Mouse (Mus musculus) forebrain, embryonic 12.5 days (tissue): ENCODE data around the gene Mtmr1. TPM values are rescaled to one million over a fixed set of nuclear protein-coding genes. Genes with fewer than 3 reads are reported as not detected.

ENCODE experiments used
- ATAC-seq: fragments of 200-750 bp; cut with Nextera tagmentation; 2 replicates; pipeline ENCODE4 v1.8.0; 2017; ENCODE audit warnings: moderate TSS enrichment; ENCODE audit not compliant: low FRiP score
- H3K27ac ChIP-seq: fragments of 300-500 bp; sonication (generic); 2 replicates; pipeline ENCODE4 v1.5.1; 2016; ENCODE audit warnings: mild to moderate bottlenecking
- H3K27me3 ChIP-seq: fragments of 300-500 bp; sonication (generic); 2 replicates; pipeline ENCODE4 v1.6.1; 2016; ENCODE audit warnings: mild to moderate bottlenecking
- H3K36me3 ChIP-seq: fragments of 300-500 bp; sonication (generic); replicated peaks from 2 replicates; pipeline ENCODE4 v1.6.1; 2016; ENCODE audit warnings: mild to moderate bottlenecking
- H3K4me1 ChIP-seq: fragments of 300-500 bp; sonication (generic); 2 replicates; pipeline ENCODE4 v1.6.1; 2016
- H3K4me2 ChIP-seq: fragments of 300-500 bp; sonication (generic); 2 replicates; pipeline ENCODE4 v1.6.1; 2016; ENCODE audit warnings: mild to moderate bottlenecking, moderate library complexity
- H3K4me3 ChIP-seq: fragments of 300-500 bp; sonication (generic); replicated peaks from 2 replicates; pipeline ENCODE4 v1.5.1; 2016; ENCODE audit warnings: mild to moderate bottlenecking
- H3K9ac ChIP-seq: fragments of 300-500 bp; sonication (generic); 2 replicates; pipeline ENCODE4 v1.6.1; 2016; ENCODE audit warnings: mild to moderate bottlenecking
- H3K9me3 ChIP-seq: fragments of 300-500 bp; sonication (generic); 2 replicates; pipeline ENCODE4 v1.6.1; 2016
- WGBS: fragments of 180-500 bp; shearing (Covaris S2); methylation state at CpG from one replicate; pipeline ENCODE4 v1.1.7; 2016; 5-methylcytosine and 5-hydroxymethylcytosine counted together
- polyA plus RNA-seq: library from polyadenylated mRNA; unstranded; fragments of >200 nt; fragmentation: Nextera tagmentation; extraction: Ambion mirVana; gene quantifications from 2 replicates; pipeline ENCODE4 v1.2.1, GENCODE M21; 2016

Mtmr1 gene
- polyA plus RNA-seq, 1 experiment from 2014 or later: 17.3 TPM

- Histone ChIP-seq H3K4me2 (no peak overlapping the region), H3K27me3 (no peaks in the 10 kb centered on the region), H3K9ac (no peak overlapping the region), H3K27ac (no peak overlapping the region), H3K4me1 (no peaks in the 10 kb centered on the region), H3K9me3 (no peaks in the 10 kb centered on the region), H3K4me3 (no peak overlapping the region), H3K36me3 (no peaks in the 10 kb centered on the region)
- no peak for ATAC-seq
- WGBS: 87% methylated on average over 7 of the region's 7 CpGs
Measured at GRCm38 (mm10) chrX:71464138-71464826, 99.7 kb downstream of the Mtmr1 start.

- H3K27ac ChIP-seq: no peak overlapping the region
- no peak overlapping the region for H3K4me2 ChIP-seq
- no peaks in the 10 kb centered on the region for H3K27me3 ChIP-seq
- no peaks in the 10 kb centered on the region for H3K4me1 ChIP-seq
- WGBS: 92% methylated on average over 1 of the region's 1 CpGs
- H3K9me3 ChIP-seq: no peaks in the 10 kb centered on the region
- ATAC-seq: no peak
- no peaks in the 10 kb centered on the region for H3K36me3 ChIP-seq
- no peak overlapping the region for H3K9ac ChIP-seq
- no peak overlapping the region for H3K4me3 ChIP-seq
Measured at GRCm38 (mm10) chrX:71465417-71465816, 100.9 kb downstream of the Mtmr1 start.

- Histone ChIP-seq H3K27me3 (no peaks in the 10 kb centered on the region), H3K4me3 (no peak overlapping the region), H3K9me3 (no peaks in the 10 kb centered on the region), H3K4me1 (no peaks in the 10 kb centered on the region), H3K36me3 (no peaks in the 10 kb centered on the region), H3K4me2 (no peak overlapping the region), H3K9ac (no peak overlapping the region), H3K27ac (no peak overlapping the region)
- no peak for ATAC-seq
- 93% methylated on average over 3 of the region's 3 CpGs for WGBS
Measured at GRCm38 (mm10) chrX:71467491-71467890, 102.9 kb downstream of the Mtmr1 start.

Other genes starting within 250 kb of the Mtmr1 start
- 5.8 and 5.9 TPM in 2 replicates for gene Mtm1, start 154.0 kb upstream of the Mtmr1 start, polyA plus RNA-seq
- gene Cd99l2, start 128.1 kb downstream of the Mtmr1 start, polyA plus RNA-seq: 38.1 and 40.7 TPM in 2 replicates
- 808 and 853 TPM in 2 replicates for gene Hmgb3, start 191.2 kb downstream of the Mtmr1 start, polyA plus RNA-seq